Mouse (Mus musculus): ENCODE measurements around the gene Clrn1. TPM values are rescaled to one million over a fixed set of nuclear protein-coding genes. Genes with fewer than 3 reads are reported as not detected.
"Not testable (repeated sequence)": the region's sequence is repeated elsewhere in the genome, so short reads cannot be mapped to it uniquely, and the experiment has no call there.

Gene Clrn1
- polyA plus RNA-seq, 2 experiments = not detected

DNA sequence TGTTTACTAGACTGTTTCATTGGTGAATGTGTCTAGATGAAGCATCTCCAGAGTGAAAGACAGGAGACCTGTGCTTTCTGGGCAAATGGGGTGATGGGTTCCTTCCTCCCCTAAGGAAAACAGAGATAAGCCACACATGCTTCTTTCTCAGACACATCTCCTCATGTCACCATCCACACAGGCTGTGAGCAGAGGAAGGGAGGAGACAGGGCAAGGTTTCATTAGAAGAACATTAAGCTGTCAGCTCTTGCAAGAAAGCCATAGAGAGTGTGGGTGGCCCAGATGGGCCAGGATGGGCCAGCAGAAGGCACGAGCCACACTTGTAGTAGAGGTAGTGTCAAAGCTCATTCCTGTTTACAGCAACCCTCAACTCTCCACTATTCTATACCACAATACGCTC lies 5.0 kb downstream of the Clrn1 start:
- 57% methylated on average over 2 of the region's 2 CpGs for WGBS (ENCODE audit: insufficient replicate concordance)
- H3K27ac ChIP-seq = no peak overlapping the region
- H3K9ac ChIP-seq (replicated peaks) = no peak overlapping the region
- H3K4me3 ChIP-seq (ENCODE audit: insufficient read depth in 1 of 2, low read depth in 2 of 2, low read length in 2 of 2) = no peak overlapping the region
- no peaks in the 10 kb centered on the region for H3K27me3 ChIP-seq (ENCODE audit: control insufficient read depth, insufficient read depth, low read length)
- no peak overlapping the region for H3K4me2 ChIP-seq (ENCODE audit: low read depth)
- H3K4me1 ChIP-seq (replicated peaks; ENCODE audit: control insufficient read depth in 2 of 2, insufficient read depth in 2 of 2, low read length in 1 of 2) = no peaks in the 10 kb centered on the region
- H3K9me3 ChIP-seq (ENCODE audit: control insufficient read depth, low read length) = no peaks in the 10 kb centered on the region
- DNase-seq (ENCODE audit: low read depth in 3 of 3, low spot score in 3 of 3) (no peak), ATAC-seq (ENCODE audit: insufficient read depth) (no peak)
- H3K36me3 ChIP-seq (replicated peaks; ENCODE audit: control insufficient read depth, insufficient read depth, low read depth) = no peaks in the 10 kb centered on the region
- TF ChIP-seq CTCF (IDR thresholded peaks at IDR 0.05; ENCODE audit: low read depth) = no peak
- no peak for TF ChIP-seq EP300 (IDR thresholded peaks at IDR 0.05; ENCODE audit: low read depth)

DNA sequence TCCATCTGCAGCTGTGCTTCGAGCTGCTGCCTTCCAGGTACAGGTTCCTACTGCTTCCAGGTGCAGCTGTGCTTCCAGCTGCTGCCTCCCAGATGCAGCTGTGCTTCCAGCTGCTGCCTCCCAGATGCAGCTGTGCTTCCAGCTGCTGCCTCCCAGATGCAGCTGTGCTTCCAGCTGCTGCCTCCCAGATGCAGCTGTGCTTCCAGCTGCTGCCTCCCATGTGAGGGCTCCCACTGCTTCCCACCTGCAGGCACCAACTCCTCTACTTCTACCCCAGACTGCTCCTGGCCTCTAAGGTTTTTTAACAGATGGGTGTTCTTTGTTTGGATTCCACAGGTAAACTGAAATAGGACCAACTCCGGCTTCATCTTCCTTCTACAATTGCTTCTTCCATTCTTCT lies 13.3 kb downstream of the Clrn1 start:
- not testable (repeated sequence) for H3K4me3 ChIP-seq (ENCODE audit: insufficient read depth in 1 of 2, low read depth in 2 of 2, low read length in 2 of 2); H3K27ac ChIP-seq; H3K27me3 ChIP-seq (ENCODE audit: control insufficient read depth, insufficient read depth, low read length); DNase-seq (ENCODE audit: low read depth in 3 of 3, low spot score in 3 of 3); H3K9ac ChIP-seq (replicated peaks); H3K9me3 ChIP-seq (ENCODE audit: control insufficient read depth, low read length); H3K4me1 ChIP-seq (replicated peaks; ENCODE audit: control insufficient read depth in 2 of 2, insufficient read depth in 2 of 2, low read length in 1 of 2); ATAC-seq (ENCODE audit: insufficient read depth); H3K4me2 ChIP-seq (ENCODE audit: low read depth); H3K36me3 ChIP-seq (replicated peaks; ENCODE audit: control insufficient read depth, insufficient read depth, low read depth)
- 38% methylated on average over 2 of the region's 2 CpGs for WGBS (ENCODE audit: insufficient replicate concordance)

DNA sequence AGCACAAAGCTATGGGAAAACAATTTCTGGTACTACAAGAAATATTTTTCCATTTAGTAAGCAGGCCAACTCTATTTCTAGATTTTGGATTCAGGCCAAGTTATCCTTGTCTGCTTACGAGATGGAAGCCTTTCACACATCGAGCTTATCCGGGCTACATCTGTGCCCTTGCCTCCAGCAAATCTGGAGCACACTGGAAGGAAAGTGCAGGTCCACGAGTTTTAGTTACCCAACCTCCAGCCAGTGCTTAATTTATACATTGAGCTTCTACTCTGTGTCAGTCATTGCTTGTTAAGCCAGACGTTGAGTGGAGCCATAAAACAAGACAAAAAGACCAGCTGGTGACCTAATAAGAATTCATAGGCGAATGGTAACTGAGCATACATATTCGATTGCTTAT lies 19.4 kb downstream of the Clrn1 start:
- no peak overlapping the region for H3K4me2 ChIP-seq (ENCODE audit: low read depth)
- DNase-seq (ENCODE audit: low read depth in 3 of 3, low spot score in 3 of 3) = no peak
- TF ChIP-seq EP300 (IDR thresholded peaks at IDR 0.05; ENCODE audit: low read depth) (no peak), CTCF (IDR thresholded peaks at IDR 0.05; ENCODE audit: low read depth) (no peak)

DNA sequence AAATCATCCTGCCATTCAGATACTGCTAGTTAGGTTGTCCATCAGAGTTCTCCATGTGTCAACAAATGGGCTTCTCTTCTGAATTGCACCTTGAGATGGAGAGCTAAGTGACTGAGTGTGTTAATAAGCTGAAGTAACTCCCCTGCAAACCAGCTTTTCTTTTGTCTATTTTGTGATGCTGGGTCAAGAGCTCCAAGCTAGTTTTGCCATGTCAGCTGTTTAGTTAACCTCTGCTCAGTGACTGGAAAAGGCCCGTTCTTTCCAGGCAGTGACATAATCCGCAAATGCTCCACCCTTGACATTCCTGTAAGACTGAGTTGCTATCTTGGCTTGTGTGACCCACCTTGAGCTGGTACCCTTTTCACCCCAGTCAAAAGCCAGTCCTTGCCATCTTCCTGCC lies 22.2 kb downstream of the Clrn1 start:
- H3K9me3 ChIP-seq (ENCODE audit: control insufficient read depth, low read length) = no peaks in the 10 kb centered on the region
- WGBS (ENCODE audit: insufficient replicate concordance) = 63% methylated on average over 2 of the region's 2 CpGs
- DNase-seq (ENCODE audit: low read depth in 3 of 3, low spot score in 3 of 3) (no peak), ATAC-seq (ENCODE audit: insufficient read depth) (no peak)
- no peak overlapping the region for H3K4me3 ChIP-seq (ENCODE audit: insufficient read depth in 1 of 2, low read depth in 2 of 2, low read length in 2 of 2)
- H3K36me3 ChIP-seq (replicated peaks; ENCODE audit: control insufficient read depth, insufficient read depth, low read depth) = no peaks in the 10 kb centered on the region
- no peak overlapping the region for H3K4me2 ChIP-seq (ENCODE audit: low read depth)
- H3K27ac ChIP-seq = no peak overlapping the region
- no peaks in the 10 kb centered on the region for H3K27me3 ChIP-seq (ENCODE audit: control insufficient read depth, insufficient read depth, low read length)
- no peak overlapping the region for H3K9ac ChIP-seq (replicated peaks)
- no peaks in the 10 kb centered on the region for H3K4me1 ChIP-seq (replicated peaks; ENCODE audit: control insufficient read depth in 2 of 2, insufficient read depth in 2 of 2, low read length in 1 of 2)
- TF ChIP-seq EP300 (IDR thresholded peaks at IDR 0.05; ENCODE audit: low read depth) = no peak
- TF ChIP-seq CTCF (IDR thresholded peaks at IDR 0.05; ENCODE audit: low read depth) = no peak

More for the DNA sequence above, 19.4 kb downstream of the Clrn1 start:
- Histone ChIP-seq H3K36me3 (replicated peaks; ENCODE audit: control insufficient read depth, insufficient read depth, low read depth) (no peaks in the 10 kb centered on the region), H3K9ac (replicated peaks) (no peak overlapping the region), H3K4me1 (replicated peaks; ENCODE audit: control insufficient read depth in 2 of 2, insufficient read depth in 2 of 2, low read length in 1 of 2) (no peaks in the 10 kb centered on the region), H3K27ac (no peak overlapping the region), H3K9me3 (ENCODE audit: control insufficient read depth, low read length) (no peaks in the 10 kb centered on the region), H3K4me3 (ENCODE audit: insufficient read depth in 1 of 2, low read depth in 2 of 2, low read length in 2 of 2) (no peak overlapping the region), H3K27me3 (ENCODE audit: control insufficient read depth, insufficient read depth, low read length) (no peaks in the 10 kb centered on the region)
- ATAC-seq (ENCODE audit: insufficient read depth) = no peak
- WGBS (ENCODE audit: insufficient replicate concordance) = 51% methylated on average over 7 of the region's 7 CpGs

DNA sequence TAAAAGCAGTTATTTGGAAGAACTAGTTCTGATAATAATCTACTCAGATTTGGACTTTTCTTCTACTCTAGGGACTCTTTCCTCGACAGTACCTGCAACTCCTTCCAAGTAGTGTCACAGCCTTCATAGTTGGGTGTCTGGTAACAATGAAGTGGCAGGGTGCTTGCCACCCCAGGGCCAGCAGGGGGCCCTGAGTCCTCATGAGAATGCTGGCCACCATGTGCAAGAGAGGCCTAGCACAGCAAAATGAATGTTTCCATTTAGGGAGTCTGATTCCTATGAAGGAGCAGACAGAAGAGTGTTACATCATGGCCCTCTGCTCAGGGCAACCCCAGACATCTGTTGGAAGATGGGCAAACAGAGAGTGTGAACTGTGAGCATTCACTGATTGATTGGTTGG lies 41.7 kb downstream of the Clrn1 start:
- H3K27ac ChIP-seq = no peak overlapping the region
- H3K9me3 ChIP-seq (ENCODE audit: control insufficient read depth, low read length) = no peaks in the 10 kb centered on the region
- no peaks in the 10 kb centered on the region for H3K36me3 ChIP-seq (replicated peaks; ENCODE audit: control insufficient read depth, insufficient read depth, low read depth)
- no peak for DNase-seq (ENCODE audit: low read depth in 3 of 3, low spot score in 3 of 3)
- no peak overlapping the region for H3K4me3 ChIP-seq (ENCODE audit: insufficient read depth in 1 of 2, low read depth in 2 of 2, low read length in 2 of 2)
- ATAC-seq (ENCODE audit: insufficient read depth) = no peak
- TF ChIP-seq EP300 (IDR thresholded peaks at IDR 0.05; ENCODE audit: low read depth) (no peak), CTCF (IDR thresholded peaks at IDR 0.05; ENCODE audit: low read depth) (peak; percentile 63)
- no peak overlapping the region for H3K4me2 ChIP-seq (ENCODE audit: low read depth)
- H3K9ac ChIP-seq (replicated peaks) = no peak overlapping the region
- no peaks in the 10 kb centered on the region for H3K27me3 ChIP-seq (ENCODE audit: control insufficient read depth, insufficient read depth, low read length)
- H3K4me1 ChIP-seq (replicated peaks; ENCODE audit: control insufficient read depth in 2 of 2, insufficient read depth in 2 of 2, low read length in 1 of 2) = no peaks in the 10 kb centered on the region
- 27% methylated on average over 1 of the region's 1 CpGs for WGBS (ENCODE audit: insufficient replicate concordance)

Measured in liver, embryonic 14.5 days (tissue).